Mouse (Mus musculus): ENCODE data around the gene Fetub.
A peak's percentile ranks its signal among the peaks of the same experiment; 100 is the strongest.

The Fetub gene

DNA sequence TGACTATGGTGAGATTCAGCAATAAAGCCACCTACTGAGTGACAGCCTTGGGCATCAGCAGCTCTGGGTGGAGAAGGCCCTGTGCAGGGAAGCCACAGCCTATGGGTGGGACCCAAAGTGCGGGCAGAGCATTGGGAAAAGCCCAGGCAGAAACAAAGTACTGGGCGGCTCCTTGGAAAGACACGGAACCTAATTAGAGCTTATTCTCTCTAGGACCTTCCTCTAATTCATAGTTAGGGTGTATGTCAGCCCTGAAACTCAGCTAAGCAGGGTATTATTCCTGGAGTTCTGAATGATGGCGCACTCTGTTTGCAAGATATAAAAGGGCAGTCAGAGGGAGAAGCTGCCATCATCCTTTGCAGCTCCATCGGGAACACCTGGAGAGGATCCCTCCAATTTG, at the start of gene Fetub:
Gene Fetub, plus strand, starts transcription at position 301 of the 400 bp plus-strand sequence.
- DNase-seq (ENCODE audit: low spot score) = no peak

DNA sequence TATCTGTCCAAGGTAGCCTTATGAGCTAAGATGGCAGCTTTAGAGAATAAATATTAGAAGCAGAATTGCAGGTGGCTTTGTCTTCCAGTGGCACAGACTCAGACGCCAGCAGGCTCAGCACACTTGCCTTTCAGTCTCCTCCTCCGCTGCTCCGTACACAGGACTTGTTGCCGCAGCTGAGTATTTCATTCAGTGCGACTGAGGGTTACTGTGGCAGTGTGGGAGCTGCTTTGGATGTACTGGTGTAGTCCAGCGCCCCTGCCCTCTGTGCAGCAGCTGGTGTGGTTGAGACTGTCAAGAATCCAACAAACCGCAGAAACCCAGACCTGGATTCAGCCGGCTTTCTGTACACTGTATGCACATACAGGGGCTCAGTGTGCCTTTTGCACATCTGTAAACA, 45.7 kb upstream of the Fetub start:
- DNase-seq (ENCODE audit: low spot score) = no peak

DNA sequence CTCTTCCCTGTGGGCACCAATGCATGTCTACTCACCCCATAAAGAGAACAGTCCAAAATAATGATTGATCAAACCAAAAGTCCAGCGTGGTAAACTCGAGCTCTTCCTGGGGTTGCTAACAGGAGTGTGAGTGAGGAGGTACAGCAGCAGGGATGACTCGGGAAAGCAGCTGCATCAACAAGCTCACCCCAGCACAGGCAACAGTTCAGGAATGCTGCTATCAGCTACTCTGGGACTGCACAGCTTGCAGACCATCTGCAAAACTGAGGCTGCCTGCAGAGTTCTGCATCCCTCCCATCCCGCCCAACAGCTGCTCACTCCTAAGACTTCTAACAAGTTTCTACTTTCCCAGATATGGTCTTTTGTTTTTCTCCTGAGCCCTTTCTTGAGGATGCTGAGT, 44.8 kb upstream of the Fetub start:
- no peak for DNase-seq (ENCODE audit: low spot score)

DNA sequence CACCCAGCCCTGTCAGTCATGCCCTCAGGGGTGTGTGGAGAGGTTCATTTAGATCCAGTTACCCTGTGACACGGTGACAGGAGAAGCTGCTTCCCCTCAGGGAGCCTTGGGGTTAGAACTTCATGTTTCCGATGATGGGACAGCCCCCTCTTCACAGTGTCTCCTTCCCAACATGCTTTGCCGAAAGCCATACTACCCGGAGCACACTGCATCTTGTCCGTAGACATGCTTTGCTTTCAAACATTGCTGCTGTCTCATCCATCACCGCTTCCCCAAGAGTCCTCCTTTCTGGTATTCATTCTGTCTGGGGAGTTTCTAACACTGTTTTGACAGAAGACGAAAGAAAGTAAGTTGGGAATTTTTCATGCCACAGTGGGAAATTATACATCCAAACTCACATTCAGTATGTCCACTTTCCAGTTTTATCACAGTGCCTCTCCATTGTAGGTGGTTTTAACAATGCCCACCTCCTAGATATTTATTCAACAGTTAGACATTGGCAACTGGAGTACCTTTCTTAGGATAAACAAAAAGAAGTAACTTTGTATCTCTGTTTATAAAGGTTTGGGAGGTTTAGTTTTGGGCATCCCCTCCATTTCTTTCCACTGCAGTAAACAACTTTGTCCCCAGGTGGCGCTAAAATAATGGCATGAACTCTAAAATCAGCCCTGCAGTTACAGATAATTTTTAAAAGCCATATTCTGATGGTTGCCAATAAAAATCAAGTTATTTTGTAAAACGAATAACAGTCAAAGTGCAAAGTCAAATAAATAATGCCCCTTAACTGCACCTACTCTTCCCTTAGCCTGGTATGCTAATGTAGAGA, 41.7 kb upstream of the Fetub start:
- DNase-seq (ENCODE audit: low spot score) = peak; percentile 71

DNA sequence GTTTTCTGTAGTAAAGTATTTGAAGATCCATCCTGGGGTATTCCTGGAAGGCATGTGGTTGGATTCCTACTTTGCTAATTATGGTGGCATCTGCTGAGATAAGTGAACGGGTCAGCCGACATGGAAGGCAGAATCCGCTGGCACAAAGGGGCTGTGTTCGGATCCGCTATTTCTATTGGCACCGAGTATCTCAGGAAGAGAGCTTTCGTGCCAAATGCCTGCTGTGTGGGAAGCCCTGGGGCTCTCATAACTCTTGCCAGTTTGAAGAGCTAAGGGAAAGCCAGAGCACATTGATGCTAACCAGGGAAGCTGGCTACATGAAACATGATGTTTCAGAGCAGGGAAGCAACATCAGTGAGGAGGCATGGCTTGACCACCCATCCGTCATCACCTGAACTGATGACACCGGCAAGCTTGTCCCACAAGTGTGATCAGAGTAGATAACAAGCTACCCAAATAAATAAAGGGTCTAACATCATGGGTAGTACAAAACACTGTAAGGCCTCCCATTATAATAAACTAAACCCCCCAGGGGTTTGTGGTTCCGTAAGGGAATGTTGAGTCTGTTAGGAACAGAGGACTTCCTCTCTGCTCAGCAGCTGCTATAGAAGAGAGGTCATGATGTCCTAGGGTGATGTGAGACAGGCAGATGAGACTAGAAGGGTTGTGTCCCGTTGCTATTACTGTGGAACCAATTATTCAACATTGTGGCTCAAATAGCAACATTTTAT, 40.3 kb upstream of the Fetub start:
- no peak for DNase-seq (ENCODE audit: low spot score)

DNA sequence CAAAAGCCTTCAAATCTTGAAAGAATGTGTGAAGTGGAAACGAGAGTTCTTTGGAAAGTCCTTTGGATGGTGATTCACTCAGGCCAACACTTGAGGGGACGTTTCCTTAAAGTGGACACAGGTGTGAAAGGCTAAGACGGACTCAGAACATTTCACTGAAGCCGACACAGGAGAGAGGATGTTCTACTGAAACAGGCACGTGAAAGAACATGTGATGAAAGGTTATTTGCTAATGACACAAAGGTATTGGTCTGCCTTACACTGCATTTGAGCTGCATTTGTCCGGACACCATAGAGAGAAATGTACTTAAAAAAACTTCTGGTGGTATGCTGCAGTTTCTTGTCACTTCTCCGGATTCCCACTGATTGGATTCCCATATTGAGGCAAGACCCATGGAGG, 39.4 kb upstream of the Fetub start:
- DNase-seq (ENCODE audit: low spot score) = no peak

DNA sequence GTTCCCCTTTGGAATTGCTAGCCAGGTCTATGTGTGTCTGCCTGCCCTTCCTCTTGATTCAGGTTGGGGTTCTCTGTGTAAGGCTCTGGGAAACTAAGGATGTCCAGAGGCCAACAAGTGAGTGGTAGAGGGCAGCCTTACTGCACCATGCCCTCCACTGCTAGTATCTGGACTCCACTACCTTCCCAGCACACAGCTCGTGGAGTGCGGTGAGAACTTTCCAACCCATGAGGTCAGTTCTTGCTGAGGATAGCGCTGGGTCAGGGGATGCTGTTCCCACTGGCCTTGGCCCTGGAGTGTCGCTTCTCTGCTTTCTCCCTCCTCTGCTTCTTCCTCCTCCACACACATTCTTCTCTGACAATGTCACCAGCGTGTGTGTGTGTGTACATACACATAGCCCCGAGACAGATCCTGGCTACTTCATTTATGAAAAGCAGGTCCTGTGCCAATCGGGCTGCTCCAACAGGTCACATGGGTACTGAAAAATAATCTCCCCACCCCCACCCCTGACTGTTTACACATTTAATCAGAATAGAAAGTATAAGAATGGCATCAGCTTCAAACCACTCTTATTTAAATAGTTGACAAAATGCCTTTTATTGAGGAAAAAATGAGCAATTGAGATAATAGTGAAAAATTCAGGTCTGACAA, 38.1 kb upstream of the Fetub start:
- no peak for DNase-seq (ENCODE audit: low spot score)

DNA sequence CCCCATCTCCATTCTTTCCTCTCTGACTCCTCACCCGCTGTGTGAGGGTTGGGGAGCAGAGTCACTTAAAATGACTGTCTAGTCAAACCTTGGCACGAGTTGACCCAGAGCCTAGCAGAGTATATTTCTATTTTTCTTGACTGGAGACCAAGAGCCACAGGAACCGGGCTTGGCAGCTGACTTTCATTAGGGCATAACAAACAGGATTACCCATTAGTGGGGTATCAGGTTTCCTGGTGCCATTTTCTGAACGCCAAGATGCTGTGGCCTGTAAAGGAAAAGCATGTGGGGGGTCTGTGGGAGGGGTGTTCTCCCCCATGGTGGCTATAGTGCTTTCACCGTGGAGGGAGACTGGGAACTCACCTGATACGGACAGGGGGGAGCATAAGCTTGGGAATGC, 37.2 kb upstream of the Fetub start:
- peak; percentile 28 for DNase-seq (ENCODE audit: low spot score)

DNA sequence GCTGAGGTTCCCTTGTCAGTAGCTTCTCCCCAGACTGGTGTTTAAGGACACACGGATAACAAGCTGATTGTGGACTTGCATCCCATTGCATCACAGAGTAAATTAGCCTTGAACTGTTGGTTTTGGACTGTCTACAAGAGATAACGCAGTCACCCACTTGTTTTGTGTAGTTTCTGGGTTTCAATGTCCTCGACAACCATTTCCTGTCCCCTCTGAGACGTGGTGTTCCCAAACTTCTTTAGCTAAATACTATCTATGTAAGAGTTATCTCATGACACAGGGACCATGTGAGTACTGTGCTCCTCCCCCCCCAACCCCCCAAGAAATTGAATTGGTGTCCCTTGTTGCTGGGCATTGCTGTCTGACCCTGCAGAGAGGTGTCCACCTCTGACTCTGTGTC, 36.6 kb upstream of the Fetub start:
- no peak for DNase-seq (ENCODE audit: low spot score)

DNA sequence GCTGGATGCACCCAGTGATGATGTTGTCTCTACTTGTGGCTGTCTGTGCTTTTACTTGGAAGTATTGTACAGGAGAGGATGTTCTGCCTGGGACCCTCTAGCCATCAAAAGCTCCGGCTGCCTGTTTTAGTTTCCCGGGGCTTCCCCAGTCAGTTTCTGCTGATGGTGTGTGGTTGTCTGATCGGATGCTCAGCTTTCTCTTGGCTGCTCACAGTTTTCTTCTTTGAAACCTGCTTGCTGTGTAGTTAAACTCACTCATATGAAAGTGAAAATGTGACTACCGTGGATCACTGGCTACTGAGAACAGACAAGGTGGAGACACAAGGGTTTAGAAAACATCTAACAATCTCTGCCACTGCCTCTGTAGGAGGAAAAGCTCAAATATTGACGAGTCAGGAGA, 34.7 kb upstream of the Fetub start:
- DNase-seq (ENCODE audit: low spot score) = no peak

DNA sequence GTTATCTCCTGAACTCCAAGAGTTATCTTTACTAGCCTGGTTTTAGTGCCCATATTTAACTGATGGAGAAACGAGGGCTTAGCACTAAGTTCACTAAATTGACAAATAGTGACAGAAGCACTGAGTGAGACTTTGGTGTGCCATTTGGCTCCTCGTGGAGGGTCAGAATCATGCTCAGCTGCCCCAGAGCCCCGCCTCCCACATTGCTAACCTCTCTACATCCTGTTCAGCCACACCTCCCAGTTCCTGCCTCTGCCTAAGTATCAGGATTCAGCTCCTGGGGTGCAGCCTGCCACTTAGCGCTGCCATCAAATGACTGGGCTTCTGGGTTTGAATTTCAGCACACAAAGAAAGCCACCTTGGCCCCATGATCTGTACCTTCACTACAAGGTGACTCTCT, 32.8 kb upstream of the Fetub start:
- DNase-seq (ENCODE audit: low spot score) = no peak

DNA sequence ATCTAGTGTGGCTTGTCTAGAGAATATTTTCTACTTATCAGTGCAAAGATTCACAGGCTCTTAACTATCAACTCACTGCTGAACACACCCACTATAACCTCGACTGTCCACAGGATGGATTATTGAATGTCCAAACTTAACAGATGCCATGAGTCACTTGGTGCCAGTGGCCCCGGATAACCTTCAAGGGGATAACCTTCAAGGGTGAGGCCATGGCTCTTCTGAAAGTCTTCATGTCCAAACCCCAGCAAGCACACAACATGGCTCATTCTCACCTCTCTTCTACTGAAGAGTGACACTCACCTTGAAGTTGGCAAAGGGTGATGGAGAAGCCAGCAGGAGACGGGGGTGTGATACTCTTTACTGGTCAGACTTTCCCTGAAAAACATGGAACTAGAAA, 31.4 kb upstream of the Fetub start:
- DNase-seq (ENCODE audit: low spot score) = no peak

DNA sequence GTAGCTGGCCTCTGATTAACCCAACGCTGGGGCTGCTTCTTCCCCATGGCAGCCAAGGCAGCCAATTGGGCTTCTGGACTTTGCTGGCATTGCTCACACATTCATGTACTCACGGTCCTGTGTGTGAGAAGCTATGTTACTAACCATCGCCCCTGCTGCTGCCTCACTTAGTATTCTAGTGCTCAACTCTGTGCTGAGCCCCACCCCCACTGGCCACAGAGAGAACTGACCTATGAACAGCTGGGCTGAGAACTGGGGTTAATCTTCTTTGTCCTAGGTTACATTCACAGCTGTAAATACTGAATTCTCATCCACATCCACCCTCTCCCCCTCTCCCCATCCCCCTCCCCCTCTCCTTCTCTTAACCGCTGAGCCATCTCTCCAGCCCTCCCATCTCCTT, 29.3 kb upstream of the Fetub start:
- DNase-seq (ENCODE audit: low spot score) = no peak

DNA sequence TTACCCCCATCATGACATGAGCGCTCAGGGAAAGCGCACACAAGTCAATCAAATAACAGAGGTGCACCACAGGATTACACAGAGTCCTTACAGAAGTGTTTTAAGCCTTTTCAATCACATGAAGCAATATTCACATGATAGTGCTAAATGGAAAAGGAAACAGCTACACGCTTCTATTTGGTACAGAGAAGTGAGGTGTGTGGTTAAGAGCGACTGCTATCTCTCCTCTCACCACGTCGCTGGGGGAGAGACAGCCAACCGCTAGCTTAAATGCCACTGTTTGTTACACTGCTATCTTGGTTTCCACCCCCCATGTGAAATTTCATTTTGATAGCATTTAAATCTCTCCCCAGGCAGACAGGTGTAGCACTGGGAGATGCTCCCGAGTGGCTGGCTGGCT, 28.4 kb upstream of the Fetub start:
- DNase-seq (ENCODE audit: low spot score) = no peak

DNA sequence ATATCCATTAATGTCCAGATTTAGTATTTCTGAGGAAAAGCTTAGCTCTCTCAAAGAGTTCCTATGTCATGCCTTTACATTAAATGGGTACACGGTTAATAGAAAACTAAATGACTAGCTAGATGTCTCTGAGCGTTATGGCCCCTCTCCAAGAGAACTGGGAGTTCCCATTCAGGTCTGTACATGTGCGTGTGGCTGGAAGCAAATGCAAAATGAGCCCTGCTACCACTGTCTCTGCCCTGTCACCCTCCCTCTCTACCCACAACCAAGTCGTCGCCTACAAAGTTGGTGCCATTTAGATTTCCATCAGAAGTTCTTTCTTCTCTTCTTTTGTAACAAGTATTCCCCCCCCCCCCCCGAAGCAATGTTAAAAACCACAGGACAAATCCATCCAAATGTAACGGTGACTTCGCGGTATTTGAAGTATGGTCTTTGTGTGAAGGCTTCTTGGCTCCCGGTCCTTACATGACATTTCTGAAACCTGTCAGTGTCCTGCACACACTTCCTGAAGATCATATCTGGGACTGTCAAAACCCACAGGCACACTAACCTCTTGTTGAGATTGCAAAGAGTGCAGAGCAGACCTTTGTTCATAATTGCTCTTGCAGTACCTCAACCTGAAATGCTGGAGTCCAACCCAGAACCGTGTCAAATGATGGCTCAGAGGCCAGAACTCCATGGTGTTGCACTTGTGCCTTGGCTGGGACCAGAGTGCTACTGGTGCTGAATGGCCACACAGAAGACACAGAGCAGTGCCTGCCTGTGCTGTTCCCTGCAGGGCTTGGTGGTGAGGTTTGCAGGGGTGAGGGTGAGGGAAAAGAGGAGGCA, 27.2 kb upstream of the Fetub start, which contains the start of gene Ahsg:
Gene Ahsg, plus strand, starts transcription at position 595 of the 828 bp plus-strand sequence.
- no peak for DNase-seq (ENCODE audit: low spot score)

DNA sequence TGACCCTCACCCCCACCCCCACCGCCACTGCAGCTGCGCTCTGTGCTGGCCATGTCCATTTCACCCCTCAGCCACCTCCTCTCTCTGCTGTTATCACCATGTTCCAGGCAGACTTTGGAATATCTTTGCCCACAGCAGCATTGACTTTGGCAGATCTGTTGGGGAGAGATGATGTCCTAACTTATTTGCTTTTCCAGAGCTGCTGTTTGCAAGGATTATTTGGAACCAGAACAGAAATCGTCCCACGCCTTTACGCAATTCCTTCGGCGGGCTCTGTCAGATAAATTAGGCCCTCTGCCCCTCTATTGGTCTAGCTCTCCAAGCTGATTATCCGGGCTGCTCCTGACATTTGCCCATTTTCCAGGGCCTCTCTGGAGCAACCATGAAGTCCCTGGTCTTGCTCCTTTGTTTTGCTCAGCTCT, 26.4 kb upstream of the Fetub start:
- DNase-seq (ENCODE audit: low spot score) = no peak

DNA sequence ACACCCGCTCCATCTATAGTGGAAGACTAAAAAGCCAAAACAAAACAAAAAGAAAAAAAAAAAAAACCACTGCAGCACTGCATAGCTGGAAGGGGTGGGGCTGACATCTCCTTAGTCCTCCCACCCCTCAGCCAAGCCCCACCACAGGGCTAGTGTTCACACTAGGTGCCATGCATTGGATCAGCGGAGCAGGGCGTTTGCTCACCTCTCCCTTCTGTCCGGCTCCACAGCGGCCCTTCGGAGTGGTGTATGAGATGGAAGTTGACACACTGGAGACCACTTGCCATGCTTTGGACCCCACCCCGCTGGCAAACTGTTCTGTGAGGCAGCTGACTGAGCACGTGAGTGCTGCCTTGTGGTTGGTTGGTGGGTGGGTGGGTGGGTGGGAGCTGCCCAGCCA, 24.0 kb upstream of the Fetub start:
- DNase-seq (ENCODE audit: low spot score) = no peak

DNA sequence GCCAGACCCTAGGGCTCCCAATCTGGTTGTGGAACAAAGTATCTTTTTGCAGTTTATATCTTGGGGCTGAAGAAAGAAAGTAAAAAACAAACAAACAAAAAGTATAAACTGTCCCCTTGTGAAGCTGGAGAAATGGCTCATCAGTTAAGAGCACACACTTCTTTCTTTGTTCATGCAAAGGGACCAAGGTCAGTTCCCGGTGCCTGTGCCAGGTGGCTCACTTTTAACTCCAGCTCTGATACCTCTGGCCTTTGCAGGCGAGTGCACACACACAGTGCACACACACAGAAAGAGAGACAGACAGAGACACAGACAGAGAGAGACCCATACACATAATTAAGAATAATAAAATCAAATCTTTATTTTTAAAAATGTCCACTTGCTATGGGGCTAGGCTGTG, 21.5 kb upstream of the Fetub start:
- no peak for DNase-seq (ENCODE audit: low spot score)

DNA sequence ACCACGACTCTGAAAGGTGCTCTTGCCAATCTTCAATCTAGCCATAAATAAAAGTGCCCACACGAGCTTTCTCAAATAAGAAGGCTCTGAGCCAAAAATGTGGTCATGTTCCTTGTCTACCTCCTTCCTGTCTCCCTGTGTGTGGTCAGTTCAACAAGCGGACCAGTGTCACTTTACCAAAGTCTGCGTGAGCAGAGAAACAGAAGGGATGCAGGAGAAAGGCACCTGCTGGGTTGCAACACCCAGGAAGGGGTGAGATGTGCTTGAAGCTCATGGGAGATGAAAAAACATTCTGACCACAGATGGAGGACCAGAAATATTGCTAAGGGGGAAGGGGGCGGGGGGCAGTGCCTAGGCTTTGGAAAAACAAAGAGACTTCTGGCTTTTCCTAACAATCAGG, 18.8 kb upstream of the Fetub start:
- DNase-seq (ENCODE audit: low spot score) = no peak

DNA sequence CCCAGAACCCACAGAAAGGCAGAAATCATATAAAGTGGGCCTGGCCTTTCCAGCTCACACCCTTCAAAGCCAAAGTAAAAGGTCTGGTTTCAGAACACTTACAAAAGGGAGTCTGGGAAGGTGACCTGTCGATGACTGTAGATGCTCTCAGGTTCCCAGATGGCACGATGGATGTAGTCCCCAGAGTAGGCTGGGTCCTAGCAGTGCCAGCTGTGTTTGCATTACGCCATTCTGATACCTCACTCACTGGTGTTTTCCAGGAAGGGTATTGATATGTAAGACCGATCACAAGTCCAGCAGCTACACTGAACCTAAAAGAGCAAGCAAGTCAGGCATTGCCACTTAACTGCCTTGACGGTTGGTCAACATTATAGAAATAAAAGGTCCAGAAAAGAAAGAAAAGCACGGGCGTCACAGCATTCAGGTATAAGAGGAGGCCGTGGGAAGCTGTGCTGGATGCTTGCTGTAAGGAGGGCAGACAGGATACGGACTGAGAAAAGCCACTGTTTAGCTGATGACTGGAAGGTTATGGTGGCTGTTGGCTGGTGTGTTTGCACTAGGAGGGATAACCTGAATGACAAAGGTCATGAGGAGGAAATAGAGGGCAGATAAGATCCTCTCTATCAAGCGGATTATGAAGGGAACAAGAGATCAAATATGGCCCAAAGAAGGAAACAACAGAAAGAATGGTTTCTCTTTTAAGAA, 18.1 kb upstream of the Fetub start:
- DNase-seq (ENCODE audit: low spot score) = no peak

DNA sequence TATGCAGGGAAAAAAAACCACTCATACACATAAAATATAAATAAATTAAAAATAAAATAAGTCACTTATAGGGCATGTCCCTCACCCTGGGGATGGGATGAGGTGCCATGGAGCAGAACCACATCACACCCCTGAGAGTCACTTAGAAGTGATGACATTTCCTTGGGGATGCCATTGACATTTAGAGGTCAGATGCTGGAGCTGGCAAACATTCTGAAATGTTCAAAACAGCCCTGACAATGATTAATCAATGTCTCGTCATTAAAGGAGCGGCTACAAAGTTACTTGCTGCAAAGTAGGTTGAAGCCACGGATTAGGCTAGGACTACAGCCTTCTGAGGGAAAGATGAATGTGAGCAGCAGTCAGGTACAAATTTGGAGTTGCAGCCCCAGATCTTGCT, 16.8 kb upstream of the Fetub start:
- DNase-seq (ENCODE audit: low spot score) = no peak

DNA sequence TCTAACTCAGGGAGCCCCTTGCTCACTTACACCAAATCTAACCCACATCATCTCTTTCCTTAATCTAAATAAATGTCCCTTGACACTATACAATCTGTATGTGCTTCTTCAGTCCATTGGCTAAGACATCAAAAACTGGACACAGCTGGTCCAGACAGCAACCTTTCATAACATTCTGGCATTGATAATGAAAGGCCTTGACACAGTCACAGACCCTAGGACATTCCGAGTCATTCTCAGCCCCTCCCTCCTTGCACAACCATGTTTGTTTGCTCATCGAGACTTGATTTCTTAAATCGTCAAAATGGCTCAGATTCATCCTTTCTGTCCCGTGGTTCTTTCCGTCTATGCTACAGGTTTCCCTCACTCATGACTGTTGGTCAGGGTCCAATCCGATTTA, 8.8 kb upstream of the Fetub start:
- DNase-seq (ENCODE audit: low spot score) = no peak

Data from retina, embryonic 14.5 days (tissue).